Mouse (Mus musculus): ENCODE data around the gene Gramd1b. TPM values are rescaled to one million over a fixed set of nuclear protein-coding genes. Genes with fewer than 3 reads are reported as not detected.

Gramd1b gene
- polyA plus RNA-seq (2021) = 5.8 TPM

- POLR2A ChIA-PET = no interaction called here
- H3K27me3 ChIP-seq = peaks cover 7% of the 10 kb centered on the region
- no peak for TF ChIP-seq CTCF (IDR thresholded peaks at IDR 0.05)
- DNase-seq (ENCODE audit: low read depth, low spot score) = no peak
- CTCF ChIA-PET = no interaction called here
- ATAC-seq = no peak
- in situ Hi-C loops (cut with MboI; ENCODE audit: low pct_unique_long_range_greater_than_20kb) = no loop called here
These were observed at the start of gene Gramd1b for GRCm38 (mm10) chr9:40531027-40531621. Gene Gramd1b (minus strand): TSS chr9:40531383.

- in situ Hi-C loops (cut with MboI; ENCODE audit: low pct_unique_long_range_greater_than_20kb) = no loop called here
- DNase-seq (ENCODE audit: low read depth, low spot score) = no peak
- no peak for ATAC-seq
- no peak for TF ChIP-seq CTCF (IDR thresholded peaks at IDR 0.05)
- ChIA-PET CTCF (interaction anchor here (1.7 kb wide), 1 partner anchor 13 kb away, joined by 5 read pairs; no protein-coding TSS in a partner anchor), POLR2A (no interaction called here)
- H3K27me3 ChIP-seq = no peaks in the 10 kb centered on the region
These were observed 47.8 kb upstream of the Gramd1b start for GRCm38 (mm10) chr9:40578726-40579625.

GRCm38 (mm10) chr9:40577132-40577531, 45.9 kb upstream of the Gramd1b start:
- ChIA-PET CTCF (no interaction called here), POLR2A (no interaction called here)
- in situ Hi-C loops (cut with MboI; ENCODE audit: low pct_unique_long_range_greater_than_20kb) = no loop called here
- DNase-seq (ENCODE audit: low read depth, low spot score) (no peak), ATAC-seq (no peak)
- H3K27me3 ChIP-seq = no peaks in the 10 kb centered on the region
- TF ChIP-seq CTCF (IDR thresholded peaks at IDR 0.05) = no peak

GRCm38 (mm10) chr9:40575053-40575985, 44.1 kb upstream of the Gramd1b start:
- peaks cover 6% of the 10 kb centered on the region for H3K27me3 ChIP-seq
- DNase-seq (ENCODE audit: low read depth, low spot score) (no peak), ATAC-seq (no peak)
- in situ Hi-C loops (cut with MboI; ENCODE audit: low pct_unique_long_range_greater_than_20kb) = no loop called here
- ChIA-PET CTCF (no interaction called here), POLR2A (no interaction called here)
- no peak for TF ChIP-seq CTCF (IDR thresholded peaks at IDR 0.05)

- H3K27me3 ChIP-seq = peaks cover 6% of the 10 kb centered on the region
- in situ Hi-C loops (cut with MboI; ENCODE audit: low pct_unique_long_range_greater_than_20kb) = no loop called here
- POLR2A ChIA-PET = no interaction called here
- no peak for ATAC-seq
- DNase-seq (ENCODE audit: low read depth, low spot score) = no peak
- TF ChIP-seq CTCF (IDR thresholded peaks at IDR 0.05) = no peak
- CTCF ChIA-PET = no interaction called here
These were observed 40.1 kb upstream of the Gramd1b start for GRCm38 (mm10) chr9:40571280-40571679.

- ATAC-seq (no peak), DNase-seq (ENCODE audit: low read depth, low spot score) (no peak)
- no peak for TF ChIP-seq CTCF (IDR thresholded peaks at IDR 0.05)
- ChIA-PET POLR2A (no interaction called here), CTCF (no interaction called here)
- H3K27me3 ChIP-seq = peaks cover 6% of the 10 kb centered on the region
- in situ Hi-C loops (cut with MboI; ENCODE audit: low pct_unique_long_range_greater_than_20kb) = no loop called here
These were observed 36.9 kb upstream of the Gramd1b start for GRCm38 (mm10) chr9:40568070-40568469.

GRCm38 (mm10) chr9:40563750-40564149, 32.6 kb upstream of the Gramd1b start:
- no peak for ATAC-seq
- DNase-seq (ENCODE audit: low read depth, low spot score) = no peak
- POLR2A ChIA-PET = no interaction called here
- no peak for TF ChIP-seq CTCF (IDR thresholded peaks at IDR 0.05)
- CTCF ChIA-PET = no interaction called here
- H3K27me3 ChIP-seq = peaks cover 4% of the 10 kb centered on the region
- in situ Hi-C loops (cut with MboI; ENCODE audit: low pct_unique_long_range_greater_than_20kb) = no loop called here

GRCm38 (mm10) chr9:40559646-40560045, 28.5 kb upstream of the Gramd1b start:
- TF ChIP-seq CTCF (IDR thresholded peaks at IDR 0.05) = no peak
- ATAC-seq (no peak), DNase-seq (ENCODE audit: low read depth, low spot score) (no peak)
- ChIA-PET POLR2A (no interaction called here), CTCF (no interaction called here)
- in situ Hi-C loops (cut with MboI; ENCODE audit: low pct_unique_long_range_greater_than_20kb) = no loop called here
- H3K27me3 ChIP-seq = peaks cover 4% of the 10 kb centered on the region

GRCm38 (mm10) chr9:40557796-40558195, 26.6 kb upstream of the Gramd1b start:
- peaks cover under 1% of the 10 kb centered on the region for H3K27me3 ChIP-seq
- in situ Hi-C loops (cut with MboI; ENCODE audit: low pct_unique_long_range_greater_than_20kb) = no loop called here
- DNase-seq (ENCODE audit: low read depth, low spot score) (no peak), ATAC-seq (no peak)
- no peak for TF ChIP-seq CTCF (IDR thresholded peaks at IDR 0.05)
- CTCF ChIA-PET = no interaction called here
- POLR2A ChIA-PET = no interaction called here

GRCm38 (mm10) chr9:40556396-40556795, 25.2 kb upstream of the Gramd1b start:
- ChIA-PET CTCF (no interaction called here), POLR2A (no interaction called here)
- in situ Hi-C loops (cut with MboI; ENCODE audit: low pct_unique_long_range_greater_than_20kb) = no loop called here
- no peak for TF ChIP-seq CTCF (IDR thresholded peaks at IDR 0.05)
- DNase-seq (ENCODE audit: low read depth, low spot score) = no peak
- ATAC-seq = no peak
- H3K27me3 ChIP-seq = no peaks in the 10 kb centered on the region

GRCm38 (mm10) chr9:40555243-40555642, 24.1 kb upstream of the Gramd1b start:
- TF ChIP-seq CTCF (IDR thresholded peaks at IDR 0.05) = no peak
- no peaks in the 10 kb centered on the region for H3K27me3 ChIP-seq
- POLR2A ChIA-PET = no interaction called here
- CTCF ChIA-PET = no interaction called here
- in situ Hi-C loops (cut with MboI; ENCODE audit: low pct_unique_long_range_greater_than_20kb) = no loop called here
- ATAC-seq (no peak), DNase-seq (ENCODE audit: low read depth, low spot score) (no peak)
